Mouse (Mus musculus) testis, adult 2 months (tissue): Measurements from ENCODE around the gene Pla2g2e. TPM values are rescaled to one million over a fixed set of nuclear protein-coding genes. Genes with fewer than 3 reads are reported as not detected.
A peak's percentile ranks its signal among the peaks of the same experiment; 100 is the strongest.
"Not testable (repeated sequence)": the region's sequence is repeated elsewhere in the genome, so short reads cannot be mapped to it uniquely, and the experiment has no call there.

Source experiments
- H3K27ac ChIP-seq: fragments of 200-500 bp; 2 replicates; pipeline ENCODE4 v1.5.1; 2012; ENCODE audit warnings: low read depth, low read length; ENCODE audit not compliant: control insufficient read depth, insufficient read depth
- H3K27me3 ChIP-seq: fragments of 200-500 bp; 2 replicates; pipeline ENCODE4 v1.6.1; 2012; ENCODE audit warnings: mild to moderate bottlenecking, low read length, moderate library complexity; ENCODE audit not compliant: control insufficient read depth, insufficient read depth
- H3K36me3 ChIP-seq: fragments of 200-500 bp; 2 replicates; pipeline ENCODE4 v1.6.1; 2012; ENCODE audit warnings: mild to moderate bottlenecking, low read length; ENCODE audit not compliant: control insufficient read depth, insufficient read depth
- H3K4me1 ChIP-seq: fragments of 200-500 bp; 2 replicates; pipeline ENCODE4 v1.6.1; 2012; ENCODE audit warnings: low read length; ENCODE audit not compliant: control insufficient read depth, insufficient read depth
- H3K4me3 ChIP-seq: fragments of 200-500 bp; 2 replicates; pipeline ENCODE4 v1.5.1; 2012; ENCODE audit warnings: low read depth, mild to moderate bottlenecking, low read length, moderate library complexity, mixed read lengths; ENCODE audit not compliant: control insufficient read depth
- CTCF ChIP-seq: fragments of 200-500 bp; IDR thresholded peaks from 2 replicates; pipeline ENCODE4 v1.5.1; 2012; ENCODE audit warnings: low read depth, mild to moderate bottlenecking, inconsistent platforms, low read length, moderate library complexity; ENCODE audit not compliant: control insufficient read depth, insufficient read depth, insufficient replicate concordance
- POLR2A ChIP-seq: fragments of 200-500 bp; IDR thresholded peaks from 2 replicates; pipeline ENCODE4 v1.6.1; 2012; ENCODE audit warnings: low read depth, mild to moderate bottlenecking, inconsistent platforms, low read length, moderate library complexity; ENCODE audit not compliant: control insufficient read depth
- polyA plus RNA-seq: library from polyadenylated mRNA; depleted of rRNA; stranded (reverse); fragments of >200 nt; gene quantifications from 2 replicates; pipeline ENCODE4 v1.2.3, GENCODE M21; 2012

Pla2g2e gene
- polyA plus RNA-seq, 1 experiment, result not detected

DNA sequence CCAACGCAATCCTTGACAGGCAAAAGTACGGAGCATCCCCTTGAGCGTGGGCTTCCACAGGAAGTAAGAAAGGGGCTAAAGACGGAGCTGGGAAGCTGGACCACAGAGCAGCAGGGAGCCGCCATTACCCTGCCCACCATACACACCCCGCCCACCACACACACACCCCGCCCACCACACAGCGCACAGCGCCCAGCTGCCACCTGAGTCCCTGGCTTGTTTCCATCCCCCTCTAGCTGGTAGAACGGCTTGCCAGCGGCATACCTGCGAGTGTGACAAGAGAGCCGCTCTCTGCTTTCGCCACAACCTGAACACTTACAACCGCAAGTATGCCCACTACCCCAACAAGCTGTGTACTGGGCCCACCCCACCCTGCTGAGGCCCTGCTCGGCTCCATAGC, 4.4 kb downstream of the Pla2g2e start:
- no peaks in the 10 kb centered on the region for H3K4me1 ChIP-seq
- TF ChIP-seq POLR2A (no peak), CTCF (no peak)
- H3K36me3 ChIP-seq, result no peaks in the 10 kb centered on the region
- no peak overlapping the region for H3K27ac ChIP-seq
- no peak overlapping the region for H3K4me3 ChIP-seq
- H3K27me3 ChIP-seq, result no peaks in the 10 kb centered on the region

DNA sequence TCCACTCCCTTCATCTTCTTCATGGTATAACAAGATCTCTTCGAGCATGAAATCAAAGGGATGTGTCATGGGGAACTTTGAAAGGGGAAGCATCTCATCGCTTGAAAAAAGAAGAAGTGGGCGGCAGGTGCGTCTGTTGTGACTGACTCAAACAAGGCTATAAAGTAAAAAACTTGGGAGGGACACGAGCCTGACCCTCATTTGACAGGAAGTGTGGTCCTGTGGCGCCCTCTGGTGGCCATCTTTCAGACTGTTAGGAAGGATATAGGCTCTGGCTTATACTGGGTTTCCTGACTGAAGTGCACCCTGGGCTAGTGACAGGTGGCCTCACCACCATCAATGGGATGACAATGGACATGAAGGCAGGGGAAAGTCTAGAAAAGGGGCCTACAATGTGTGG, 6.5 kb downstream of the Pla2g2e start:
- no peak overlapping the region for H3K4me3 ChIP-seq
- H3K27me3 ChIP-seq, result no peaks in the 10 kb centered on the region
- no peak overlapping the region for H3K27ac ChIP-seq
- TF ChIP-seq POLR2A, result no peak
- TF ChIP-seq CTCF, result peak; percentile 83; the same call in 1 of the 2 replicates
- no peaks in the 10 kb centered on the region for H3K36me3 ChIP-seq
- no peaks in the 10 kb centered on the region for H3K4me1 ChIP-seq

DNA sequence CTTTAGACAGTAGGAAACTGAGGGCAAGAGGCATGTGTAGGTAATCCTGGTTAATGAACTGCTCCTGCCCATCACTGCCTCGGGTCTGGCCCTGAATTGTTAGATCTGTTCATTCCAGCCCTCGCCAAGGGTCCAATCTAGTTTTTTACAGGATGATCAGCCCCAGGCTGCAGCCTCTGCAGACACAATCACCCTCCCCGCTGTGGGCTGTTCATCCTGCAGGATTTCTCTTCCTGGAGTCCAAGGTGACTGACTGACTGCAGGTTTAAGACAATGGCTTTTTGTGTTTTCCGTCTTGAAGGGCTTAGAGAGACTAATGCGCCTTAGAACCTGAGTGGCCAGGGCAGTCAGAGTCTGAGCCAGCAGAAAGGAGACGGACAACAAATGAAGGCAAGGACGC, 11.4 kb downstream of the Pla2g2e start:
- Histone ChIP-seq H3K4me3 (no peak overlapping the region), H3K36me3 (no peaks in the 10 kb centered on the region; the same call in 1 of the 2 replicates), H3K27me3 (no peaks in the 10 kb centered on the region), H3K4me1 (no peaks in the 10 kb centered on the region), H3K27ac (no peak overlapping the region)
- TF ChIP-seq POLR2A (no peak), CTCF (no peak)

- TF ChIP-seq POLR2A (no peak), CTCF (no peak)
Observed at GRCm38 (mm10) chr4:138889635-138890034, 11.9 kb downstream of the Pla2g2e start.

DNA sequence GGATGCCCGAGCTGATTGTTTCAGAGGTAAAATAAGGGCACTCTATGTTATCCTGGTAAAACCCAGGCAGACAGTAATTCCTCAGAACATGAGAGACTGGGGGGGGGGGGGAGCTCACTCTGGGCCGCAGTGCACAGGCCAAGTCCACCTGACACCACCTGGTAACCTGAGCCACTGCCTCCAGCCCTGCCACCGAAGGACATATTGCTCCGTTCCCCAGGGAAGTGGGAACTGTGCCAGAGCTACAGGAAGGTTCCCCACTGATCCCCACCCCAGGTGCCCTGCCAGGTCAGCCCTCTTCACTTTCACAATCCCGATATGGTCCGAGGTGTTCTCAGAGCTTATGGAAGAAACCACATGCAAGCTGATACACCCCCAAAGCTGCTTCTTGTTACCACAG, 14.9 kb downstream of the Pla2g2e start:
- H3K36me3 ChIP-seq, result peaks cover 1% of the 10 kb centered on the region; the same call in 1 of the 2 replicates

More at GRCm38 (mm10) chr4:138889635-138890034, 11.9 kb downstream of the Pla2g2e start:
- Histone ChIP-seq H3K27ac (no peak overlapping the region), H3K27me3 (no peaks in the 10 kb centered on the region), H3K4me1 (no peaks in the 10 kb centered on the region), H3K4me3 (no peak overlapping the region), H3K36me3 (no peaks in the 10 kb centered on the region; the same call in 1 of the 2 replicates)

GRCm38 (mm10) chr4:138893789-138894188, 16.0 kb downstream of the Pla2g2e start:
- not testable (repeated sequence) for H3K4me1 ChIP-seq, H3K4me3 ChIP-seq, H3K36me3 ChIP-seq, H3K27me3 ChIP-seq, H3K27ac ChIP-seq

More for the DNA sequence above, 14.9 kb downstream of the Pla2g2e start:
- H3K4me3 ChIP-seq, result no peak overlapping the region
- TF ChIP-seq POLR2A (no peak), CTCF (no peak)
- no peaks in the 10 kb centered on the region for H3K4me1 ChIP-seq
- no peak overlapping the region for H3K27ac ChIP-seq
- H3K27me3 ChIP-seq, result no peaks in the 10 kb centered on the region

- Histone ChIP-seq H3K36me3 (peaks cover 8% of the 10 kb centered on the region), H3K27ac (no peak overlapping the region), H3K4me1 (no peaks in the 10 kb centered on the region), H3K4me3 (no peak overlapping the region), H3K27me3 (no peaks in the 10 kb centered on the region)
- no peak for TF ChIP-seq CTCF
- TF ChIP-seq POLR2A, result no peak
Observed at GRCm38 (mm10) chr4:138899361-138899760, 21.6 kb downstream of the Pla2g2e start.
